Mouse (Mus musculus): ENCODE data around the gene Tns3. TPM values are rescaled to one million over a fixed set of nuclear protein-coding genes. Genes with fewer than 3 reads are reported as not detected.

Gene Tns3
- polyA plus RNA-seq, 1 experiment from 2014 or later = 4.1 TPM

GRCm38 (mm10) chr11:8572762-8573161 is 91.6 kb downstream of the Tns3 start:
- Histone ChIP-seq H3K36me3 (ENCODE audit: control insufficient read depth, insufficient read depth) (no peaks in the 10 kb centered on the region), H3K9ac (ENCODE audit: low read depth, low read length) (no peak overlapping the region), H3K27ac (ENCODE audit: low read length) (no peak overlapping the region), H3K4me3 (ENCODE audit: low read depth, low read length) (no peak overlapping the region), H3K27me3 (ENCODE audit: control insufficient read depth, insufficient read depth, low read depth, low read length) (no peaks in the 10 kb centered on the region), H3K9me3 (replicated peaks; ENCODE audit: control insufficient read depth, low read length) (no peaks in the 10 kb centered on the region), H3K4me1 (ENCODE audit: control insufficient read depth, low read depth, low read length) (peaks cover 3% of the 10 kb centered on the region), H3K4me2 (ENCODE audit: low read depth, low read length) (no peak overlapping the region)
- ATAC-seq (ENCODE audit: low read depth) = no peak
- WGBS (ENCODE audit: insufficient replicate concordance) = 70% methylated on average over 7 of the region's 7 CpGs

- no peak overlapping the region for H3K27ac ChIP-seq (ENCODE audit: low read length)
- no peaks in the 10 kb centered on the region for H3K27me3 ChIP-seq (ENCODE audit: control insufficient read depth, insufficient read depth, low read depth, low read length)
- no peak overlapping the region for H3K9ac ChIP-seq (ENCODE audit: low read depth, low read length)
- H3K4me3 ChIP-seq (ENCODE audit: low read depth, low read length) = no peak overlapping the region
- H3K4me1 ChIP-seq (ENCODE audit: control insufficient read depth, low read depth, low read length) = peaks cover 3% of the 10 kb centered on the region
- H3K9me3 ChIP-seq (replicated peaks; ENCODE audit: control insufficient read depth, low read length) = no peaks in the 10 kb centered on the region
- peak; percentile 76 for ATAC-seq (ENCODE audit: low read depth)
- peaks cover 2% of the 10 kb centered on the region; the same call in 1 of the 2 replicates for H3K36me3 ChIP-seq (ENCODE audit: control insufficient read depth, insufficient read depth)
- WGBS (ENCODE audit: insufficient replicate concordance) = 56% methylated on average over 7 of the region's 7 CpGs
- H3K4me2 ChIP-seq (ENCODE audit: low read depth, low read length) = no peak overlapping the region
These were observed 94.9 kb downstream of the Tns3 start for GRCm38 (mm10) chr11:8569232-8570028.

DNA sequence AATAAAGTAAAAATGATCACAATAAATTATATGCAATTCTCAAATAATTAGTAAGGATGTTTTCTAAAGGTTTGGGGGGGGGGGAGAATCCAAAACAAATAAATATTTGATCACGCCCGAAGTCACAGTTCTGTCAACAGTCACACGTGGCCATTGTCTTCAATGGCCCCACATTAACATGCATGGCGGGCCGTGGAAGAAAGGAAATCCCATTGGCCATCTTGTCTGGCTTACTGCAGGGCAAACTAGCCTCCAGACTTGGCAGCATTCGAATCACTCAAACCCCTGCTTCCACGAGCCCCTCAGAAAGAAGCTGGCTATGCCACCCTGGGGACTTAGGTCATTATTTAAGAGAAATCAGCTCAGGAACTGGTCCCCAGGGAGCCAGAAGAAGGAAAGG is 95.5 kb downstream of the Tns3 start:
- ATAC-seq (ENCODE audit: low read depth) = no peak
- Histone ChIP-seq H3K27me3 (ENCODE audit: control insufficient read depth, insufficient read depth, low read depth, low read length) (no peaks in the 10 kb centered on the region), H3K36me3 (ENCODE audit: control insufficient read depth, insufficient read depth) (peaks cover 2% of the 10 kb centered on the region; the same call in 1 of the 2 replicates), H3K4me3 (ENCODE audit: low read depth, low read length) (no peak overlapping the region), H3K4me1 (ENCODE audit: control insufficient read depth, low read depth, low read length) (peaks cover 3% of the 10 kb centered on the region), H3K9me3 (replicated peaks; ENCODE audit: control insufficient read depth, low read length) (no peaks in the 10 kb centered on the region), H3K27ac (ENCODE audit: low read length) (no peak overlapping the region), H3K9ac (ENCODE audit: low read depth, low read length) (no peak overlapping the region), H3K4me2 (ENCODE audit: low read depth, low read length) (no peak overlapping the region)
- 58% methylated on average over 7 of the region's 7 CpGs for WGBS (ENCODE audit: insufficient replicate concordance)

GRCm38 (mm10) chr11:8566250-8566853 is 98.0 kb downstream of the Tns3 start:
- no peak overlapping the region for H3K4me2 ChIP-seq (ENCODE audit: low read depth, low read length)
- no peak overlapping the region for H3K4me3 ChIP-seq (ENCODE audit: low read depth, low read length)
- no peak for ATAC-seq (ENCODE audit: low read depth)
- H3K27ac ChIP-seq (ENCODE audit: low read length) = no peak overlapping the region
- WGBS (ENCODE audit: insufficient replicate concordance) = 34% methylated on average over 3 of the region's 3 CpGs
- H3K9me3 ChIP-seq (replicated peaks; ENCODE audit: control insufficient read depth, low read length) = no peaks in the 10 kb centered on the region
- H3K27me3 ChIP-seq (ENCODE audit: control insufficient read depth, insufficient read depth, low read depth, low read length) = no peaks in the 10 kb centered on the region
- H3K9ac ChIP-seq (ENCODE audit: low read depth, low read length) = no peak overlapping the region
- peaks cover 3% of the 10 kb centered on the region for H3K4me1 ChIP-seq (ENCODE audit: control insufficient read depth, low read depth, low read length)
- H3K36me3 ChIP-seq (ENCODE audit: control insufficient read depth, insufficient read depth) = peaks cover 2% of the 10 kb centered on the region; the same call in 1 of the 2 replicates

DNA sequence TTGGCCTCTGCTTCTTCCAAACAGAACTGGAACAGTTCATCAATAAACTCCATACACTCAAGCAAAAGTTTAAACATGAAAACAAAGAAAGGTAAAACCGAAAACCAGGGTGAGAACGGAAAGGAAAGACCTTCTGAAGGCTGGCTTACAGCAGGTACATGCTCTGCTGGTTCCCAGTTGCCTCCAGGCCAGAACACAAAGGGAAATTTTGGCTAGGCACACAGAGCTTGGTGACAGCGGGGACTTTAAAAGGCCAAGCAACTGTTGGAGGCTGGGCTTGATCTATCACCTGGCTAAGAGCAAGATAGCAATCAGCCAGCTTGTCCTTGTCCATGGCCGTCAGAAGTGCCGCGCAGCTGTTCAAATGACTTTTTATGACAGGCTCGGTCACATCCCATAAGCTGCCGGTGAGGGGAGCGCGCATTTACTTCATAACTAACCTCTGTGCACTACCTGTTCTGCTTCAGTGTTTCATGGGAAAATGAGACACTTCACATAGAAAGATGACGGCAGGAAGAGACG is 105.5 kb downstream of the Tns3 start:
- Histone ChIP-seq H3K4me3 (ENCODE audit: low read depth, low read length) (no peak overlapping the region), H3K4me2 (ENCODE audit: low read depth, low read length) (no peak overlapping the region), H3K9me3 (replicated peaks; ENCODE audit: control insufficient read depth, low read length) (no peaks in the 10 kb centered on the region), H3K27ac (ENCODE audit: low read length) (no peak overlapping the region), H3K36me3 (ENCODE audit: control insufficient read depth, insufficient read depth) (no peaks in the 10 kb centered on the region), H3K27me3 (ENCODE audit: control insufficient read depth, insufficient read depth, low read depth, low read length) (no peaks in the 10 kb centered on the region), H3K4me1 (ENCODE audit: control insufficient read depth, low read depth, low read length) (no peaks in the 10 kb centered on the region), H3K9ac (ENCODE audit: low read depth, low read length) (no peak overlapping the region)
- no peak for ATAC-seq (ENCODE audit: low read depth)
- 72% methylated on average over 12 of the region's 12 CpGs for WGBS (ENCODE audit: insufficient replicate concordance)

DNA sequence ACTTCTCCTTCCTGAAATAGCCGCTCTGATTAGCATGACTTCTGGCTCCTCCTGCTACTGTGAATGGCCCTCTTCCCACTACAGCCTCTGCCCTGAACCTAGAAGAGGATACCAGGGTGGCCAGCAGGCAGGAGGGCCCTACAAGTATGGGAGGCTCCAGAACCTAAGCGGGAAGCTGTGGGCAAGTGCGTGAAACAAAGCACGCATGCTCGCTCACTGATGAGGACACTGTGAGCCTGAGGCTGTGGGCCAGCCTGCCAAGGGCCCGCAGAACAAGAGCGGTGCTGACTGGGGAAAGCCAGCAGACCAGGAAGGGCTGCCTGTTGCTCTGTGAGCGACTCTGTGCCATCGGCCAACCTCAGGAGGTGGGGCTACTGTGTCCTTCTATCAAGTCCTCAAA is 106.1 kb downstream of the Tns3 start:
- H3K4me1 ChIP-seq (ENCODE audit: control insufficient read depth, low read depth, low read length) = no peaks in the 10 kb centered on the region
- H3K4me3 ChIP-seq (ENCODE audit: low read depth, low read length) = no peak overlapping the region
- H3K9me3 ChIP-seq (replicated peaks; ENCODE audit: control insufficient read depth, low read length) = no peaks in the 10 kb centered on the region
- H3K27me3 ChIP-seq (ENCODE audit: control insufficient read depth, insufficient read depth, low read depth, low read length) = no peaks in the 10 kb centered on the region
- H3K4me2 ChIP-seq (ENCODE audit: low read depth, low read length) = no peak overlapping the region
- no peak overlapping the region for H3K27ac ChIP-seq (ENCODE audit: low read length)
- WGBS (ENCODE audit: insufficient replicate concordance) = 52% methylated on average over 9 of the region's 9 CpGs
- no peaks in the 10 kb centered on the region for H3K36me3 ChIP-seq (ENCODE audit: control insufficient read depth, insufficient read depth)
- no peak for ATAC-seq (ENCODE audit: low read depth)
- H3K9ac ChIP-seq (ENCODE audit: low read depth, low read length) = no peak overlapping the region

DNA sequence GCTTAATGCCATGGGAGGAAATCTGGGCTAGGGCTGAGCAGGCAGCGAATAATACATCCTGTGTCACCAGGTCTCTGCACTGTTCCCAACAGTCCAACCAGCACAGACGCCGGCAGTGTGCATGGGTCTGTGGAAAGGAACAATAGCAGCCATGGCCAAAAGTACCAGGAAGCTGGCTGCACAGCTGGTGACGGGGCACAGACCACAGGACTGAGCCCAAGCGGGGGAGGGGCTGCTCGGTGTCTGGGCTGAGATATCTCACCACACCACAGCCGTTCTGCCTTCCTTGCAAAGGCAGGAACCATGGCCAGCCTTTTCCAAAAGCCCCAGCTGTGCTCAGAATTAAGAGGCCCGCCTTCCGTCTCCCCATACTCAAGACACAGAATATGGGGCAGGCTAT is 107.3 kb downstream of the Tns3 start:
- peak; percentile 37; the same call in 1 of the 2 replicates for ATAC-seq (ENCODE audit: low read depth)
- no peak overlapping the region for H3K4me3 ChIP-seq (ENCODE audit: low read depth, low read length)
- no peak overlapping the region for H3K9ac ChIP-seq (ENCODE audit: low read depth, low read length)
- H3K4me2 ChIP-seq (ENCODE audit: low read depth, low read length) = no peak overlapping the region; the same call in 1 of the 2 replicates
- no peaks in the 10 kb centered on the region for H3K36me3 ChIP-seq (ENCODE audit: control insufficient read depth, insufficient read depth)
- WGBS (ENCODE audit: insufficient replicate concordance) = 9% methylated on average over 9 of the region's 9 CpGs
- H3K27me3 ChIP-seq (ENCODE audit: control insufficient read depth, insufficient read depth, low read depth, low read length) = no peaks in the 10 kb centered on the region
- H3K9me3 ChIP-seq (replicated peaks; ENCODE audit: control insufficient read depth, low read length) = no peaks in the 10 kb centered on the region
- no peaks in the 10 kb centered on the region for H3K4me1 ChIP-seq (ENCODE audit: control insufficient read depth, low read depth, low read length)
- no peak overlapping the region for H3K27ac ChIP-seq (ENCODE audit: low read length)

DNA sequence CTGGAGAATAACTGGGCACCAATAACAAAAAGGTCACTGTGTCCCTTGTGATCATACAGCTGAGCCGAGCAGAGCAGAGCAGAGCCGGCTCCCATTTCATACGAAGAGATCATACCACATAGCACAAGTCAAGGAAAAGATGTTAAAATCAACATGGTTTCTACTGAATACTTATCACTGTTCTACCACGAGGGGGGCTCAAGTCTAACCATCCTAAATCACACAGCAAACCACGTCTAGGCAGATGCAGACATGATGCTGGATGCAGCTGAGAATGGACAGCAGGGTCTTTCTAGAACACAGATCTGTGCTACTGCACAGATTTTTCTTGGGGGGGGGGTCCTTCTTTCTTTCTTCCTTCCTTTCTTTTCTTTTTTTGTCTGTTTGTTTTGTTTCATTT is 112.6 kb downstream of the Tns3 start:
- ATAC-seq (ENCODE audit: low read depth) = no peak
- no peaks in the 10 kb centered on the region for H3K4me1 ChIP-seq (ENCODE audit: control insufficient read depth, low read depth, low read length)
- H3K4me3 ChIP-seq (ENCODE audit: low read depth, low read length) = no peak overlapping the region
- no peak overlapping the region for H3K4me2 ChIP-seq (ENCODE audit: low read depth, low read length)
- H3K36me3 ChIP-seq (ENCODE audit: control insufficient read depth, insufficient read depth) = no peaks in the 10 kb centered on the region
- no peak overlapping the region for H3K27ac ChIP-seq (ENCODE audit: low read length)
- no peaks in the 10 kb centered on the region for H3K27me3 ChIP-seq (ENCODE audit: control insufficient read depth, insufficient read depth, low read depth, low read length)
- H3K9me3 ChIP-seq (replicated peaks; ENCODE audit: control insufficient read depth, low read length) = no peaks in the 10 kb centered on the region
- no peak overlapping the region for H3K9ac ChIP-seq (ENCODE audit: low read depth, low read length)
- 61% methylated on average over 5 of the region's 5 CpGs for WGBS (ENCODE audit: insufficient replicate concordance)

GRCm38 (mm10) chr11:8547661-8548060 is 116.7 kb downstream of the Tns3 start:
- Histone ChIP-seq H3K4me2 (ENCODE audit: low read depth, low read length) (no peak overlapping the region), H3K27me3 (ENCODE audit: control insufficient read depth, insufficient read depth, low read depth, low read length) (no peaks in the 10 kb centered on the region), H3K36me3 (ENCODE audit: control insufficient read depth, insufficient read depth) (no peaks in the 10 kb centered on the region), H3K27ac (ENCODE audit: low read length) (no peak overlapping the region), H3K4me1 (ENCODE audit: control insufficient read depth, low read depth, low read length) (no peaks in the 10 kb centered on the region), H3K4me3 (ENCODE audit: low read depth, low read length) (no peak overlapping the region), H3K9ac (ENCODE audit: low read depth, low read length) (no peak overlapping the region), H3K9me3 (replicated peaks; ENCODE audit: control insufficient read depth, low read length) (no peaks in the 10 kb centered on the region)
- ATAC-seq (ENCODE audit: low read depth) = no peak
- WGBS (ENCODE audit: insufficient replicate concordance) = 45% methylated on average over 5 of the region's 5 CpGs
